Mouse (Mus musculus) ovary, postnatal 10 days (tissue): ENCODE data around the gene Nkx2-5.
A peak's percentile ranks its signal among the peaks of the same experiment; 100 is the strongest.

Source experiments
- DNase-seq: peaks from one replicate; pipeline ENCODE4 v3.0.0; 2022; ENCODE audit warnings: low spot score

Gene Nkx2-5

GRCm38 (mm10) chr17:26844909-26845148 is at the start of gene Nkx2-5:
Gene Nkx2-5 (minus strand): TSS chr17:26845009.
- DNase-seq, result no peak

GRCm38 (mm10) chr17:26894342-26894741 is 49.5 kb upstream of the Nkx2-5 start:
- DNase-seq, result no peak

- DNase-seq, result no peak
Measured at GRCm38 (mm10) chr17:26893492-26893891, 48.7 kb upstream of the Nkx2-5 start.

- DNase-seq, result no peak
Measured at GRCm38 (mm10) chr17:26892635-26893375, 48.0 kb upstream of the Nkx2-5 start.

DNA sequence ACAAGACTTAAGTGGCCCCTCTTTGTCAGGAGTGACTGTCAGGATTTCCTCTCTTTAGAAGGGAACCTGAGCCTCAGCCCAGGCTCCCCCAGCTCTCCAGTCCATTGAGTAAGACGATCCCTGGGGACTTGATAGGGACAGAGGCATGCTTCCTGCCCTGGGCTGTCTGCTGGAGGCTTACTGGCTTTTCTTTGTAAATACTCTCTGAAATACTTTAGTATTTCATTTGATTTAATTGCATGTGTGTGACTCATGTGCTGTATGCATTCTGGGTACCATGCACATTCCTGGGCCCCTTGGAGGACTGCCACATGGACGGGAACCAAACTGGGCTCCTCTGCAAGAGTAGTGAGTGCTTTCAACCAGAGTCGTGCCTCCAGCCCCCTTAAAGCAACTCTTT is 43.1 kb upstream of the Nkx2-5 start:
- no peak for DNase-seq

GRCm38 (mm10) chr17:26886047-26886749 is 41.4 kb upstream of the Nkx2-5 start:
- DNase-seq, result peak; percentile 65

DNA sequence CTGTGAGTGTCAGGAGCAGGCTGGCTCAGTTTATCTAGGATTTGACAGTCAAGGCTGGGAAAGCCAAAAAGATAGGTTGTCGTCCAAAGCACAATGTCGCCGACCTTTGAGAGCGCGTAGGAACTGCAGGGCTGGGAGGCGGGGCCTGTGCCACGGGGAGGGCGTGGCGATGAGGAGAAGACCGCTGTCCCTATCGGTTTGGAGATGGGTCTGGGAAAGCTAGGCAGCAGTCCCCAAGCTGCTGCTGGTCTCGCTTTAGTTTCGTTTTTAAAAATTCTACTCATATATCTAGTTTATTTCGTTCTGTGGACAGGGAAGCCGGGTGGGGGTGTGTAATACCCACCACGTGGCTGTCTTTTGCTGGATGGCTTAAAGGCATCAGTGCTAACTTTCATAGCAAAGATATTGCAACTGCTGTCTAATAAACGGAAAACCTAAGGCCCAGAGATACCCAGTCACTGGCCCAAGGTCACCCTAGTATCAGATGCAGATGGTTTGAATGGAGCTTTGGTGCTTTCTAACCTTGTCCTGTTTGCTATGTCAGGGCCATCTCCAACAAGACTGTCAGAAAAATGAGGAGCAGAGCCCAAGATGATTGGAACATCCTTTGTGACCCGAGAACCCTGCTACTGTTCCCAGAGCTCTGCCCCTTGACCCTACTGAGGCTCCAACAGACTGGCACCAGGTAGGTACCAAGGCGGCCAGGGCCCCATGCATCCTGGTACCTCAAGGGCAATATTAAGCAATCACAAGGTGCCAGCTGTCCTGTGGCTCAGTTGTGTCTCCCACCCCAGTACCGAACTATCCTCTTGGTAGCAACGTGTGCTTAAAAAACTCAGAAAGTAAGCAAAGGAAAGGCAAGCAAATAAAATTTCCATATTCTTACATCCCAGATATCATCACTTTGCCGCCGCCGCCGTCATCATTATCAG is 40.5 kb upstream of the Nkx2-5 start:
- DNase-seq, result peak; percentile 35

DNA sequence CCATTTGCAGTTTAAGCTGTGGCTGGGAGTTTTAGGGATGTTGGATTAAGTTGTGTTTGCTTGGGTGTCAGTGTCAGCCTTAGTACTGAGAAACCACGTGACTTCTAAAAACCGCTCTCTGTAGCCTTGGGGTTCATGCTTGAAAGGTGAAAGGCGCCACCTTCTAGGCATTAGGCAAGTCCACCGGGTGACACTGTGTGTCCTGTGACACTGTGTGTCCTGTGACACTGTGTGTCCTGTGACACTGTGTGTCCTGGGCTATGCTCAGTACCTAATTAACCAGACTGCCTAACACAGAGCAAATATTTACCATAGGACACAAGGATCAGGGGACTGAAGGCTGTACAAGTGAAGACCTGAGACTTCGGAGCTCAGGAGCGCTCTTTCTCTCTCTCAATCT is 38.8 kb upstream of the Nkx2-5 start:
- no peak for DNase-seq

DNA sequence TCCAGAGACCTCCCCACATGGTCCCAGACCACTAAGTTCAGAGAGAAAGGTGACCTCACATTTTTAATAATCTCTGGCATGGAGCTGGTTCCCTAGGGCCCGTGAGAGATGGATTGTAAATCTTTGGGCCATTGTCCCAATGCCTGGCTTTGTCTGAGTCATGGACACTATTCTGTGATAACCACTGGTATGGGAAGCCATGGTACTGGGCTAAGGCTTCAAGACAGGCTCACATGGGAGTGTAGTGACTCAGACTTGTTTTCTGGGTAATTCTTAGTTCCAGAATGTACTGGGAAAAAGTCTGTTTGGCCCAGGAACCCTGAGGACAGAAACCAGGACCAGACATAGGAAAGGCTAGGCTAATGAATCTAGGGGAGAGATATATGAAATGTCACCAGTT is 37.9 kb upstream of the Nkx2-5 start:
- DNase-seq, result no peak

DNA sequence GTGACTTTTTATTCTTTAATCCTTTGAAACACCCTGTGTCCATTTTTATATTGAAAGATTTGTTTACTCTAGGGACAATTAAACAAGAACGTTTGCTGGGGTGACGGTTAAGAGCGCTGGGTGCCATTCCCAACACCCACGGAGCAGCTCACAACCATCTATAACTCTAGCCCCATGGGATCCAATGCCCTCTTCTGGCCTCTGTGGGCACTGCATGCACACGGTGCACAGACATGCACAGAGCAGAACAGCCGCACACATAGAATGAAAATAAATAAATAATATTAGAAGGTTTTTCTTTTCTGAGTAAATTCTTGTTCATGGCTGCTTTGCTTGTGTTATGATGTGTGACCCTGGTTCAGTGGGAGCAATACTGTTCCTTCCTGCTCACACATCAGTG is 34.4 kb upstream of the Nkx2-5 start:
- DNase-seq, result no peak

DNA sequence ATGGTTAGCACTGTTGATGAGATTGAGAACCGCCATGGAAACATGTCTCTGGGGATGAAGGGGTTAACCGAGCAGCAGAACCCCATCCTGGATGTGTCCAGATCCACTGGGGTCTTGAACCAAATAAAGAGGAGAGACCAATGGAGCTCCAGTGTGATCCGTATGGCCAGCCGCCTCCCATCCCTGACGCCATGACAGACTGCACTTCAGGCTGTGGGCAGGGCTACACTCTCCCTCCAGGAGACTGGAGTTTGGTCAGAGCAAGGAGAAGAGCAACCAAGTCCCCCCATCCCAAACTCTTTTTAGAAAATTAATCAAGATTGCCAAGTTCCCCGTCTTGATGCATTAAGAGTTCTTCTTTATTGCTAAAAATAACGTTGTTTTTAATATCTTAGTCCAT is 33.1 kb upstream of the Nkx2-5 start:
- DNase-seq, result no peak

DNA sequence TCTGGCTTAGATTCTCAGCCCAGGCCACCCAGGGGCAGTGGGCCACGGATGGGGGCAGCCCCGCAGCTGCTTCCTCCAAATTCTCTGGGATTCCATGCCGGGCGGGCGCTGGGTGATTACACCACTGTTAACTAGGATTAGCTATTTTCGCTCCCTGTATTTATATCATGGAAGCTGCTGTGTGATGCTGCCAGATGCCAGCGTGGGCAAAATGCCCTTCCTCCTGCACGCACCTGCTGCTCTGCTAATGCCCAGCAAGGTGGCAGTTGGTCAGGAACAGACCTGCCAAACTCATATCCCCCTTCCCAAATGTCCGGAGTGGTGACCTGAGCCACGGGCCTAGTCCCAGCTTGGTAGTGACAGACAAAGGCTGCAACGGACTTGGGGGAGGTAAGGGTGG is 29.7 kb upstream of the Nkx2-5 start:
- DNase-seq, result no peak

DNA sequence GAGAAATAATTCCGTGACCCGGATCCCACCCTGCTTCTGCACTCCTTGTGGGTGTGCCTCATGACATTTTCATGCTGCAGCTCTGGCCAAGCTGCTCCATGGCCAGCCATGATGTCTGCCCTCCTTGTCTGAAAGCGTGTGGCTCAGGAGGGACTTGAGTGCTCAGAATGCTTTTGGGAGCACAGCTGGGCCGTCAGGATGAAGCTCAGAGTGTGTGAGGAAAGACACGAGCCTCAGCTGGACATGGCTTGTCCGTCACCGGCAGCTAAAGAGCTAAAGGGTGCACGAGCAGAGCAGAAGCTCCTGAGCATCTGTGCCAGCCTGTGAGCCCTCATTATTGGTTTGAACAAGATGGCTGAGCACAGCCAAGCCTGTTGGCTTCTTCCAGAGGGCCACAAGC is 28.7 kb upstream of the Nkx2-5 start:
- no peak for DNase-seq

DNA sequence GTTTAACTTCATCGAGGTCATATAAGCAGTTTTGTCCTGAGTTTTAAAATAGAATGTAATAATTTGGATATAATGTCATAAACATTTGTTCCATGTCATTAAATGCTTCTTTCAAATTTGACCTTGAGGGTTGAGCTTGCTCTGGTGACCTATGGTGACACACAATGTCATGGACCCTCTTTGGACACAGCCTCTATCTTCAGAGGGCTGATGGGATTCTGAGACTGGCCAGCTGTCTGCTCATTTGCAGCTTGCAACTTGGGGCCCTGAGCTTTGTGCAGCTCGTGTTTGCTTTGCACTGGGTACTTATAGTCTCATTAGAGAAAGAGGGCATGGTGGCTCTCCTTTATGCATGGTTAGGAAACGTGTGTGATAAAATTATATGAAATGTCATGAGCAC is 28.1 kb upstream of the Nkx2-5 start:
- DNase-seq, result no peak

GRCm38 (mm10) chr17:26868756-26869155 is 23.9 kb upstream of the Nkx2-5 start:
- no peak for DNase-seq

- DNase-seq, result no peak
Measured at GRCm38 (mm10) chr17:26865156-26865555, 20.3 kb upstream of the Nkx2-5 start.

- DNase-seq, result no peak
Measured at GRCm38 (mm10) chr17:26864343-26864742, 19.5 kb upstream of the Nkx2-5 start.

DNA sequence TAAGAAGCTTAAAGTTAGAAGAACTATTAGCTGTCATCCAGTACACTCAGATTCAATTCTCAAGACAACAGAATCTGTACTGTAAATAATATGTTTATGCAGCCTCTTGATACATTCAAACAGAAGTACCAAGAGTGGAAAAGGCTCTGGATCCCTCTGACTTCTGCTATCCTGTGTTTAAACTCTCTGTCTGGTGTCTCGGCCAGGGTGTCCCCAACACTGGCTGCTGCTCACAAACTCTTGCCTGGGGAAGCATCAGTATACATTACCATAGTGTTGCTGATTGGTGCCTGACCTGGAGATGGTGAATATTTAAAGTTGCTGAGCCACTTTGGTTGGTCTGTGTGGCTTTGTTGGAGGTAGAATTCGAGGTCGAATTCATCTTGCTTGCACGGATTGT is 17.0 kb upstream of the Nkx2-5 start:
- no peak for DNase-seq

- DNase-seq, result no peak
Measured at GRCm38 (mm10) chr17:26861383-26861782, 16.6 kb upstream of the Nkx2-5 start.

- DNase-seq, result no peak
Measured at GRCm38 (mm10) chr17:26860906-26861305, 16.1 kb upstream of the Nkx2-5 start.

DNA sequence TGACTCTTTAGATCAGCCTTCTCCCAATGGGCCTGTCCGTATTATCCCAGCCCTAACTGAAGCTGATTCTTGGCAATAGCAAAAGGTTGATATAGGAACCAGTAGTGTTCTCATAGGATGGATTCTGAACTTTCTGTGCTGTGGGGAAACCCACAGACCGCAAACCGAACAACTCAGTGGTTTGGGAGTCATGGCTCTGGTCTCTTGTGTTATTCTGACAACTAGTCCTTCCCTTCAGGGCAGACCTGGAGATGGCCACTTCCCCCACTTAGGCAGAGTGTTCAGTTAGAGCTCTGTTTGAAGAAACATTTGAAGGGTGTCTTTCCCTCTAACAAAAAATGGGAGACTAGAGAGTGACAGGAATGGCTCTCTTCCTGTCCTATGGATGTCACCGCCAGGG is 7.5 kb upstream of the Nkx2-5 start:
- no peak for DNase-seq

DNA sequence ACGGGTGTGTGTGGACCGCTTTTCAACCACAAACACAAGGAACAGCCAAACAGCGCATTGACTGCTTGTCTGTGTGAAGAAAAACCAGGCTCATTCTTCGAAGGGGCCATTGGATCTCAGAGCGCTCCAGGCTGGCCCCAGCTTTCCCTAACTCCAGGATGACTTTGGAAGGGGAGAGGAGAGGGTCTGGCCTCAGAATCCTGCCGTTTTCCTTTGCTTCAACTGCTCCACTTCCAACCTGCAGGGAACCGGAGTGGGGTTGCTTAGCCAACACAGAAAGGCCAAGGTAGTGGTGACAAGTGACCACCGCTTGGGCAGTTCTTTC is 6.3 kb upstream of the Nkx2-5 start:
- DNase-seq, result no peak
